Mouse (Mus musculus): ENCODE data around the gene Ift81. TPM values are rescaled to one million over a fixed set of nuclear protein-coding genes. Genes with fewer than 3 reads are reported as not detected.

The Ift81 gene
- total RNA-seq, 2 experiments from 2014 or later, result 9.7 to 19.0 TPM

DNA sequence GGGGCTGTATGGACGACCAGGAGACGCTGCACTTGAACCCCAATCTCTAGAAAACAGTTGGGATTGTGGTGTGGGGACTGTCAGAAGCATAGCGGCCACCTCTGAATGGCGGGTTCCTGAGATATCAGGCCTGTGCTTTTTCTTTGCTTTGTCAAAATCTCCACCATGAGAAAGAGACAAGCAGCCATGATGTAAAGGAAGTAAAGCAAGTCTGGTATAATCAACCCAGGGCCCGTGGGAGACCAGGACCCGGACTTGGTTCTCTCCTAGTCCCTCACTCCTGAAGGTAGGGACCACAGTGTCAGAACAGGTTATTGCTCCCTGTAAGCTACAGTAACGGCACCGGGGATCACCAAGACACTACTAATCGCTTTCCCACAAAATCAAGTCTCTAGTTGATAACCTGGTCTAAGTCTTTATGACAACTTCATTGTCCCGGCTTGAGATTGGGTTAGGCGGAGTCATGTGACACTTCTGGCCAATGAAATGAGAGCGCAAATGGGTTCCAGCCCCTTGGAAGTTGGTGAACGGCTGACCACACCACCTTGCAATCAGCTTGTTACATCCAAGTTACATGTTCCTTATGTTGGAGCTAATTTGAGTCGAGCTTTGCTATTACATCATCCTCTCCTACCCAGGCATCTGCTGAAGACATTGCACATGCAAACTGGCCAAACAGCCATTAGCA lies 11.4 kb upstream of the Ift81 start:
- no peak for DNase-seq

DNA sequence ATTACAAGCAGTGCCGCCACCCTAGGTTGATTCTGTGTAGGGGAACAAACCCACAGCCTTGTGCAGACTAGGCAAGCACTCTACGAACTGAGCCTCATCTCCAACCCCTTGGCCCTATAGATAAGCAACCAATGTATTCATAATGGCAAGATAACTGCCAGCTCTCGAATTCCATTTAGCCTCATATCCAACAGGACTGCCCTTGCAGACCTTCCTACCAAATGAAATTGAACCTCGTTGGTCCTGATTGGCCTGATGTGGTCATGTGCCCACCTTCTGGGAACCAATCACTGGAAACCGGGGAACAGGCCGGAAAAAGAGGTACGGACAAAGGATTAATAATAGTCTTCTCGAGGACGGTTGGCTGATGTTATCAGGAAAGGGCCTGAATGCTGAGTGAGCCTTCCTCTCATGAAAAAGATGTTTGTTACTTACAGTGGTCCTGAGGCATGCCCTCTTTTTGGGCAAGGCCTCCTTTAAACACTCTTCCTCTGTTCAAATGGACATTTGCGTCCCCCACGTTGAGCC lies 10.7 kb upstream of the Ift81 start:
- no peak for DNase-seq

DNA sequence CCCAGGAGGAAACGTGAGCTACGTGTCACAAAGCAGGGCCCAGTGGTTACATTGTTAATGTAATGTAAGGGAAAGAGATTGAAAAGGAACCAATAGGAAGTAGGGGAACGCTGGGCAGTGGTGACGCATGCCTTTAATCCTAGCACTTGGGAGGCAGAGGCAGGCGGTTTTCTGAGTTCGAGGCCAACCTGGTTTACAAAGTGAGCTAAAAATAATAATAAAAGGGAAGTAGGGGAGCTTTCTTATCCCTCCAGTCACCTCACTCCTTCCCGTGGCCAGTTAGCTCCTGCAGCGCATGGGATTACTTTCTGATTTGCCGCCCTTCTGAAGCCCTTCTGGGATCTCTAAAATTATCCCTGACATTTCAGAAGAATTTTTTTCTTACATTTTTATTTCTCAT lies 9.5 kb upstream of the Ift81 start:
- DNase-seq, result no peak

DNA sequence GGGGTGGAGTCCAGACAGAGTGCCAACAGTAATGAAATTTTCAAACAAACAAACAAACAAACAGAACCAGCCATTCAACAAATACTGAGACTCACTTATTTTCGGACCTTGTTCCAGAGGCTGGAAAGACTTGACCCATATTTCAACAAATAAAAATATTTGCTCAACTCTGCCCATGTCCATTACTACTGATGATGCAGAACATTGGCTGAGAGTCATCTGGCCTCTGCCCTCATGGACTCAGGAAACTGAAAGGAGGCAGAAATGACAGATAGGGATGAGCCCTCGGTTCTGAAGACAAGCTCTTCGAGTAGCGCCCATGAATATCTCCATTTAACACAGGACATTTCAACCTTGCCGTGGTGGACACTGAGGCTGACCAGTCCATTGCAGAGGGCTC lies 8.2 kb upstream of the Ift81 start:
- DNase-seq, result no peak

DNA sequence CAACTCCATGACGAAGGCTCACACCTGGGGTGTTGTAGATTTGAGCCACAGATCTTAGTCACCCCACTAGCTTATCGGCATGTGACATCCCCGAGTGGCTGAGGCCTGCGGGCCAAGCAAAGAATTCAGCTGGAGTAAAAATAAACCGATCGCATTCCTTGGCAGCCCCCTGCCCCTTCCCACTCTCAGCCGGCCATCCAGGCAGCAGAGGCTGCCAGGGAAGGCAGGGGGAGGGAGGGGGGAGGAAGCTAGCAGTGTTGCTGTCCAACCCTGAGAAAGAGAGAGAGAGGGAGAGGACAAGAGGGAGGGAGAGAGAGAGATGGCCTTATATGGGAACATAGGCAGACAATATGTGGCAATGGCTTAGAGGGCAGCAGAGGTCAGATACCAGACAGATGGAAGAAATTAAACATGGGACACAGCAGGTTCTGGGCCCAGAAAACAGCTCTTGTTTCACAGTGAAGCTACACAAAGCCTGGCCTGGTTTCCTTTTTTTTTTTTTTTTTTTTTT lies 7.1 kb upstream of the Ift81 start:
- peak in 1 of 2 experiments; percentile 28 for DNase-seq

DNA sequence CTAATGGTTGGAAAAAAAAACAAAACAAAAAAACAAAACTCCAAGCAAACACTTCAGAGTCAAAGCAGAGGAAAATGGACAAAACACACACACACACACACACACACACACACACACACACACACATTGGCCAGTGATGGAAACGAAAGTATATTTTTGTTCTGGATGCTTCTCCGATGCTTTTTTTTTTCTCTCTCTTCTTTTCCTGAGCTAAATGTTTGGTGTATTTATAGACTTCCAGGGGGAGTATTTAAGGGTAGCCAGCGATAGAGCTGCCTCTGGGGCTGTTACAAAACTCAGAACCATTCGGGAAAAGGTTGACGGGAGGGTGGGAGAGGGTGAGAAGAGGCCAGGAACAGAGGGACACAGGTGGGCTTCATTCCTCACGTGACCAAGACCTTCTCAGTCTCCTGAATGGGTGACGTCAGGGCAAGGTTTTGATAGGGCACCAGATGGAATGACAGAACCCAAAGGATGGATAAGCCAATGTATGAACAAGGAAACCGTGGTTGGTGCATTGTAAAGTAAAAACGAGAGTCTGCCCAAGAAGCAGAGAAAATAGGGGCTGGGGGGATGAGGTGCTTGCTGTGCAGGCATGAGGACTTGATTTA lies 5.5 kb upstream of the Ift81 start:
- DNase-seq, result no peak

DNA sequence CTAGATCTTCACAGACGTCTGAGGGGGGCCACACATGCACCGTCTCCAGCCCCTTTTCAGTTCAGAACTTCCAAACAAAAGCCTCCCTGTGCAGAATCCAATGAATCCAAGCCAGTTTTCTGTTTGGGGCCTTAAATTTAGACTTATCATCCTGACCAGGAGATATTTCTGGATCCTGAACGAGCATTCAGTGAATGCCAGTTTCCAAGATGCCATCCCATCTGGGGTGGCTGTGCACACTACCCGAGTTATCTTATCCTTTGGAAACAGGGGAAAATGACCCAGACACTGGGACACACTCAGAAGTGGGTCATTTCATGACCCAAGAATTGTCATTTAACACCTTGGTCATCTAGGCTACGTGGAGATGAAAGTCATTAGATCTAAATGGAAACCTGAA lies 3.4 kb upstream of the Ift81 start:
- DNase-seq, result no peak

DNA sequence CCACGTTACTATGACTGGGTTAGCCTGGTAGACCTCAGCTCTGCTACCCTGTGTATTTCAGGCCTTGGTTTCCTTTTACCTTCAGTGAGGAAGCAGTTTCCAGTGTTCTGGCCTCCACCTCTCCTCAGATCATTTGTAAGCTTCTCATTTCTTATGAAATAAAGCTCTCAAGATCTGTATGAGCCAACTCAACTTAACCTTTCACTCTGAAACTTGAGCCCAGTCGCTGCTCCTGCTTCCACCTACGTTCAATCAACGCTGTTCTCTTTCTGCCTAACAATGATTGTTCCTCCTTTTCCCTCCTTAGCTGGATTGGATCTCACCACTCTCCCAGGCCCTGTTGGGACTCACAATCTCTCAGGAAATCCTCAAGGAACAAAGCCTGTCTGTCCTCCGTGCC lies 2.7 kb downstream of the Ift81 start:
- no peak for DNase-seq

DNA sequence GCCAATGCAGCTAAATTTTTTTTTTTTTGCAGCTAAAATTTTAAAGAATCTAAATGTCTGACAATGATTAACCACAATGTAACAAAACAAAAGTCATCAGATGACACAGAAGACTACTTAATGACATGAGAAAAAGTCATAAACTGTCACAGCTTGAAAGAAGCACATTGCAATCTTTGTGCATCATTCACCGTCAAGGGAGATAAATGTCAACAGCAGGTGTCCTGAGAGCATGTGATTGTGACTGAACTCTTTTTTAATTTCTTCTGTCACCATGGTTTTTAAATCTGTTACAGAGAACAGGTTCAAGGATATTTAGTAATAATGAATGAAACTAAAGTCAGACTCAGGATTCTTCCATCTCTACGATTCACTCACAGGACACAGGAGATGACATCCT lies 9.4 kb downstream of the Ift81 start:
- DNase-seq, result no peak

DNA sequence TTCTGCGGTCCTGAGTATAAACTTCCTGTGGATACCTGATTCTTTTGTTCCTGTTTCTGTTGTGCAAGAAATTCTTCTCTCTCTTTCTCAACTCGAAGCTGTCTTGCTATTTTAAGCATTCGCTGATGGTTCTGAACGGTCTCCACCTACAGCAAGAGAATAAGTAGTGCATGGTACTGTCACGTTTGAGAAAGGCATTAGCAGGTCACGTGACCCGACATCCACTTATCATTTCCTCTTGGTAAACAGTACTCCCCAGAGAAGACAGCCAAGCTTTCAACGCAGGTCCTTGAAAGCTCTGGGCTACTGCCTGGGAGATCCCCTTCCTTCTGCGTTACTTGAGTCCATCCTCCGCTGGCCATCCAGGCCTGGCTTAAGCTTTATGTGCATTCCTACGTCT lies 12.1 kb downstream of the Ift81 start:
- peak; percentile 27 to 48 for DNase-seq

DNA sequence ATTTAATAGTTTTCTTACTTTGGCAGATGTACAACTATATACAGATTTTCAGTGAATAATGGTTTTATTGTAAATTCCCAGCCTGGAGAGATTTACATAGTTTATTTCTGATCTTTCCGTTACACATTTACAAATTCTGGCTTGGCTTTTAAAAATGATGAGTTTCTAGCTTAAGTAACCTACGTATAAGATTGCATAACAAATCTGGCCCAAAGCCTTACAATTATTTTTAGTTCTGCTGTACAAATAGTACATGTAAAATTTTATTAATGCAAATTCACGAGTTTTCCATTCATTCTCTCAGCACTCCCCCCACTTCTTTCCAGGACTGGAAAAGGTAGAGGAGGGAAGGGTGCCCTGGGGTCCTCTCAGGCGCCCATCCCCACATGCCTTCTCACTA lies 18.8 kb downstream of the Ift81 start:
- DNase-seq, result no peak

DNA sequence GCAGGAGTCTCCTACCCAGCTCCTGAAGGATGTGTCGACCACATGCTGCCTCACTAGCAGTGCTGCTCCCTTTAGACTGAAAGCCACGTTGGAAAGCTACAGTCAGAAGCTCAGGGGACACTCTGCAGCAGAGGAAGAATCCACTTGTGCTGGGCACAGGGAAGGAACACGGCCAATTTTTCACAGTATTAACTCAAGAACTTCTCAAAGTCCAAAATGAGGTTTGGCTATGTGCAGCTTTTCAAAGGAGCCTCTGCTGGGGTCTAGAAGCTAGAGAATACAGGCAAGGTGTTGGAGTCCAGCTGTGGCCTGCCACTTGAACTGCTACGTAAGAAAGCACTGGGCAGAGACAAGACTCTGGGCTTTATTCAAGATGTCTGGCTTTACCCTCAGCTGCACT lies 24.4 kb downstream of the Ift81 start:
- no peak for DNase-seq

DNA sequence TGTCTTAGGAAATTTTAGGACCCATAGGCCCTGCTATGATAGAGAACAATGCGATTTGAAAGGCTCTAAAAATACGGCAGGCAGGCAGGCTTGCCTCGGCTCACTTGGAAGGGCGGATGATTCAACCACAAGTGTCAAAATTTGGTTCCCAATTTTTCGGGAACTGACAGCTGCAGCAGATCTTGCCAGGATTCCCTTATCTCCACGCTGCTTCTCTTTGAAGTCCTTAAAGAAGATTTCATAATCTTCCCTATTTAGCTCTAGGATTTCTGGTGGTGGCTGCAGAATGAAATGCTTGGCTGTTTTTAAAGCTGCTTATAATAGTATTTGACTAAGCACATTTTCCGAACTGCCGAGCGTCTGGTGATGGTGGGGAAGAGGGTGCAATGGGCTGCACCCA lies 28.8 kb downstream of the Ift81 start:
- peak; percentile 35 to 38 for DNase-seq

DNA sequence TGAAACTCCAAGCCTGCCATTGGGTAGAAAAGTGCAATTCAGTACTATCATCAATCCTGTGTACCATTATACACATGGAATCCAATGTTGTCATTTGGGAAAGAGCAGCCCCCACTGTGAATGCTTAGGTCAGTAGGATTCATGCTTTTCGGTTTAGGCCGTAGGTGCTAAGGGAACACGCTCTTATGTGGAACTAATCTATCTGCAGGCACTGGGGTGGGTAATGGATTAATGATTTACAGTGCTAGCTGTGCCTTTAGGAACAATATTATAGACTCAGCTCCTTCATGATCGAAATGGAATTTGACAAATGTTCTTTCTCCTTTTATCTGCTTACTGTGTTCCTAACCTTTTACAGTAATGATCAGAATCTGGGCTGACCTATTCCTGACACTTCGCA lies 30.2 kb downstream of the Ift81 start:
- DNase-seq, result no peak

DNA sequence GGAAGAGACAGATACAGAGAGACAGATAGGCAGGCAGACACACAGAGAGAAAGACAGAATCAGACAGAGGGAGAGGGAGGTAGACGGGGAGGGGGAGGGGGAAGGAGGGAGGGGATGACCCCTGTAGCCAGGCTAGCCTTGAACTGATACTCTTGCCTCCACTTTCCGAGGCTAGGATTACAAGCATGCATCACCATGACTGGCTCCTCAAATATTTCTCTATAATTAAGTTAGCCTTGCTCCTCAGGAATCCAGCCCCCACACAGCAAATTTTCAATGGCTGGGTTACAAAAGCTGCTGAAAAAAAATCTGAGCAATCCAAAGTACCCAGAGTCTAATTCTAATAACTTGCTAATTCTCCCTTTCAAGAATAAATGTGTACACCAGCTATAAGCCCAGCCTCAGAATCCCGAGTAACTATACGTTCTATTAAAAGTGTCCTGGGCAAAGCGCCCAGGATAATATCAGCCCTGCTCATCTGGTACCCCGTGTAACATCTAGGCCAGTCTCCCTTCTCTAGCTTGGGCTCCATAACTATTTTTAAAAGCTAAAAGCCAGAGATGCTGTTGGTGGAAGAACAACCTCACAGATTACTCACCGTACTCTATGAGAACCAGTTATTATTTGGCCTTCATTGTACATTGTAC lies 37.5 kb downstream of the Ift81 start:
- DNase-seq, result no peak

DNA sequence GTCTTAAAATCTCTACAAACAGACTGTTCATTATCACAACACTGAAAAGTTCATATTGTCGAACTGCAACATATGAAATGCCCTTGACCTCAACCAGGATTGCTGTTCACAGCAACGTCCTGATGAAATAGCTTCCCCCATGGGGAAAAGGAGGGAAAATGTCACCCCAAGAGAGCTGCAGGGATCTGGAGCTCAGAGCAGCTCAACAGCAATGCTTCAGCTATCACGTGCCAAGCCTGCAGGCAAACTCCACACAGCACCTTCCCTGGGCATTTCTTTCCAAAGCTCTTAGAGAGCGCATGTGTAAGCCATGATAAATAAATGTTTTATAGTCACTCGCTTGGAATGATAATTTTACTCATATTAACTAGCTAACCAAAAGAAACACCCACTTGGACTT lies 42.3 kb downstream of the Ift81 start:
- DNase-seq, result peak in 1 of 2 experiments; percentile 39

DNA sequence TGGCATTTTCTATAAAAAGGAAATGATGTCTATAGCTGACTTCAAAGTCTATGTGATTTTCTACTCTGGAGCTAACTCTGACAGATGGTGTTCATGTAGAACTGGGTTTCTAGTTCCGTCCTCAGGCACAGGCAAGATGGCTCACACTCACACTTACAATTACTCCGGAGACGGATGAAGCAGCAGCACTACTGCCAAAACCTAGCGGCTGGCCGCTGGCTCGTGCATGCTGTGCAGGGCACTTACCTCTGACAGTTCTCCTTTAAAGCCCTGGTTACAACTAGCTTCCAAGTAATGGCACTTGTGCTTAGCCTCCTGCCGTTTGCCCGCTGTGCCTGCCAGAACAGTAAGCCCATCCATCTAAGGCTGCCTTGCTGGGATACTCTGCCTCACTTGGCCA lies 47.7 kb downstream of the Ift81 start:
- DNase-seq, result no peak

DNA sequence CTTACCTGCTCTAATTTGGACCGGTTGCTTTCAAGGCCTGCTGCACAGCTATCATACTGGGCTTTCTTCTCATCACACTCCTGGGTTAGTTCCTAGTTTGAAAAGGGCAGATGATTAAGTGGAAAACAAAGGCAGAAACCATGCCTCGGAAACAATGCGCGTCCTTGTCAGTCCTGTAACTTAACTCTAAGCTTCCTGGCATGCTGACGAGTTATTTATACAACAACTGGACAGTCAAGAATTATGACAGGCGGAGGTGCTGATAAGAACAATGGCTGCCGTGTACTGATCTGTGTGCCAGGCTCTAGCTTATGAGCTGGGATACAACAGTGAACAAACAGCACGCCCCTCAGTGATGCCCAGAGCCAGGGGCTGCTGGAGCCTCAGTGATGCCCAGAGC lies 53.7 kb downstream of the Ift81 start:
- DNase-seq, result peak in 1 of 2 experiments; percentile 9

DNA sequence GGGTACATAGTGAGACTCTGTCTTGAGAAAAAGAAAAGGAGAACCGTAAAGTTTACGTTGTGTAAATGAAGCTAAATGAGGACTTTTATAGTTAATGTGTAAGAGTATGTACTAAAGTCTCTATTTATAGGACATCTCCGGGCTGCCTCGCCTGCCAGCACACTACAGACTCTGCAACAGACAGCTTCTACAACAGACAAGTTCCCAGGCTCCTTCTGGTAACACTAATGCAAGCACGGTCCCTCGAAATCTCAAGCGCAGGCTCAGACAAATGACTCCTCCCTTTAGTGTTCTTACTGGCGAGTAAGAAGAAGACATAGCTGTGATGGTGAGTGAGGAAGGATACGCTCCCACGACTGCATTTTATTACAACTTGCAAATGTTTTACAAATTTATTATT lies 56.2 kb downstream of the Ift81 start:
- no peak for DNase-seq

DNA sequence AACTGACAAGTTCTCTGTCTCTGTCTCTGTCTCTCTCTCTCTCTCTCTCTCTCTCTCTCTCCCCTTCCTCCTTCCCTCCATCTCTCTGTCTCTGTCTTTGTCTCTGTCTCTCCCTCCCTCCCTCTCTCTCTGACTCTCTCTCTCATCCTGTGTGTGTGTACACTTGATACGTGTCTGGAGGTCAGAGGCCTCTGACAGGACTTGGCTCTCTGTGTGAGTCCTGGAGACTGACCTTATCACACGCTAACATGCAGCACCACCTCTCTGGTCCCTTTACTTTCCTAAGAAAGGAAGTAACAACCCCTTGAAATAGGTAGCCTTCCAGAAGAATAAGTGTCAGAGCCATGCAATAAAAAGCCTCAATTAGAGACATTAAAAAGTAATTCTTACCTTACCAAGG lies 59.2 kb downstream of the Ift81 start:
- no peak for DNase-seq

DNA sequence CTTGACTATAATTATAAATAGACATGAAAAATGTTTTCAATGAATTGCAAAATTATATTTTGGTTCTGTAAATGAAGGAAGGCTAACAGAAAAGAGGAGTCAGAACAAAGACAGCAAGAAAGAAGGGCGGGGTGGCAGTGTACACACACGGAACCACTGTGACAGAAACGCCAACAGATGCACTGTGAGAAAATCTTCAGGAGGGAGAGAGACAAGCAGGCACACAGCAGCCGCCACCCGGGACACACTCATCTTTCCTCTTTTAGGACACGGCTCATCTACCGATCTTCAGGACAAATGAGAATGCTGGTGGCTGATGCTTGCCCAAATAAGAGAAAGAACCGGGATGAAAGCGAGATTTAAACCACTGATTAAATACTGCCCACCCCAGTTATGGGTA lies 61.7 kb downstream of the Ift81 start:
- DNase-seq, result no peak

DNA sequence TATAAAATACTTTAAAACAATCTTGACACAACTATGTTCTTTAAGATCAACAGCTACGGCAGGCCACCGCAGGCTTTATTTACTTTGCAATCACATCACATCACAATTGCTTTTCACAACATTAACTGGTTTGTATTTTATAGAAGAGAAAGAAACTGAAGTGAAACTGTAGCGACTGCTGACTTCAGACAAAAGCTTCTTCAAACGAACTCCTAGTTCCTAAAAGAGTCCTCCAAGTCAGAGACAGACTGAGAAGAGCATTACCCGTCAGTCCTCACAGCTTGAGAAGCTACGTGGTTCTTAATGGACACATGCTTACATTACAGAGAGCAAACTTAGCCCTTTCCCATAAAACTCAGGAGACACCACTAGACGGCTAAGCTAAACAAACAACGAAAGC lies 63.9 kb downstream of the Ift81 start:
- no peak for DNase-seq

DNA sequence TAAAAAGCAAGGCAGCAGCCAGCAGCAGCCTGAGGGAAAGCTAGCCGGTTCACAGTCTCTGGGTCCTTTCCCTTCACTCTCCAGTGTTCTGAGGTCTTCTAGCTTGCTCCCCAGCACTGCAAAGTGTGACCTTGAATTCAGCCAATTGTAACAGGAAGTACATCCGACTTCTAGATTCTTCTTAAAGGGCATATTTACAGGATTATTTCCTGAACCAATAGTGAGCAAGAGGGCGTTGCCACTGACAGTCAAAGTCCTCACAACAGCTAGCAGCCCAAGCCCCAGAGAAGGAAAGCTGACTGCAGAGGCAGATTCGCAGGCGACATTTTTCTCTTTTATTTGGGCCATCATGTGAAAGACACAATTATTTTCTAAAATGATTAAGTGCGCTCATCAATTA lies 65.6 kb downstream of the Ift81 start:
- DNase-seq, result peak; percentile 25 to 40
